Mouse (Mus musculus): Measurements from ENCODE around the gene Tmem53. TPM values are rescaled to one million over a fixed set of nuclear protein-coding genes. Genes with fewer than 3 reads are reported as not detected.
A peak's percentile ranks its signal among the peaks of the same experiment; 100 is the strongest.

Tmem53 gene
- polyA plus RNA-seq, 1 experiment from 2014 or later = 18.2 TPM

GRCm38 (mm10) chr4:117223001-117223400, 28.8 kb upstream of the Tmem53 start:
- Histone ChIP-seq H3K36me3 (no peaks in the 10 kb centered on the region), H3K4me3 (no peak overlapping the region), H3K4me1 (replicated peaks) (peaks cover 8% of the 10 kb centered on the region), H3K4me2 (no peak overlapping the region), H3K9me3 (replicated peaks) (no peaks in the 10 kb centered on the region), H3K27me3 (replicated peaks) (no peaks in the 10 kb centered on the region), H3K27ac (ENCODE audit: poor library complexity, severe bottlenecking) (no peak overlapping the region), H3K9ac (no peak overlapping the region)
- 64% methylated on average over 5 of the region's 5 CpGs for WGBS
- no peak for ATAC-seq (ENCODE audit: insufficient number of reproducible peaks, low FRiP score)

- H3K27ac ChIP-seq (ENCODE audit: poor library complexity, severe bottlenecking) = no peak overlapping the region
These were observed 27.6 kb upstream of the Tmem53 start for GRCm38 (mm10) chr4:117224122-117224521.

GRCm38 (mm10) chr4:117225250-117225649, 26.5 kb upstream of the Tmem53 start:
- no peaks in the 10 kb centered on the region for H3K27me3 ChIP-seq (replicated peaks)
- no peaks in the 10 kb centered on the region for H3K9me3 ChIP-seq (replicated peaks)
- H3K4me3 ChIP-seq = no peak overlapping the region
- no peak overlapping the region for H3K27ac ChIP-seq (ENCODE audit: poor library complexity, severe bottlenecking)
- no peak for ATAC-seq (ENCODE audit: insufficient number of reproducible peaks, low FRiP score)
- no peak overlapping the region for H3K4me2 ChIP-seq
- no peak overlapping the region for H3K9ac ChIP-seq
- H3K4me1 ChIP-seq (replicated peaks) = peaks cover 8% of the 10 kb centered on the region
- no peaks in the 10 kb centered on the region for H3K36me3 ChIP-seq

More at GRCm38 (mm10) chr4:117224122-117224521, 27.6 kb upstream of the Tmem53 start:
- Histone ChIP-seq H3K4me1 (replicated peaks) (peaks cover 8% of the 10 kb centered on the region), H3K9me3 (replicated peaks) (no peaks in the 10 kb centered on the region), H3K36me3 (no peaks in the 10 kb centered on the region), H3K4me3 (no peak overlapping the region), H3K4me2 (no peak overlapping the region), H3K9ac (no peak overlapping the region), H3K27me3 (replicated peaks) (no peaks in the 10 kb centered on the region)
- WGBS = 60% methylated on average over 8 of the region's 8 CpGs
- ATAC-seq (ENCODE audit: insufficient number of reproducible peaks, low FRiP score) = no peak

GRCm38 (mm10) chr4:117229590-117229989, 22.2 kb upstream of the Tmem53 start:
- Histone ChIP-seq H3K27ac (ENCODE audit: poor library complexity, severe bottlenecking) (no peak overlapping the region), H3K9ac (no peak overlapping the region), H3K27me3 (replicated peaks) (no peaks in the 10 kb centered on the region), H3K4me3 (no peak overlapping the region), H3K9me3 (replicated peaks) (no peaks in the 10 kb centered on the region), H3K36me3 (no peaks in the 10 kb centered on the region), H3K4me1 (replicated peaks) (peaks cover 1% of the 10 kb centered on the region; the same call in 1 of the 2 replicates), H3K4me2 (no peak overlapping the region)
- no peak for ATAC-seq (ENCODE audit: insufficient number of reproducible peaks, low FRiP score)
- WGBS = 57% methylated on average over 15 of the region's 15 CpGs

- WGBS = 49% methylated on average over 10 of the region's 10 CpGs
- no peaks in the 10 kb centered on the region for H3K36me3 ChIP-seq
These were observed 21.4 kb upstream of the Tmem53 start for GRCm38 (mm10) chr4:117230331-117230730.

GRCm38 (mm10) chr4:117231208-117231607, 20.5 kb upstream of the Tmem53 start:
- Histone ChIP-seq H3K27ac (ENCODE audit: poor library complexity, severe bottlenecking) (no peak overlapping the region), H3K27me3 (replicated peaks) (0 out of 2 replicates have a peak, but pooled peaks cover 2% of the 10 kb centered on the region), H3K4me2 (no peak overlapping the region), H3K36me3 (no peaks in the 10 kb centered on the region), H3K4me3 (no peak overlapping the region), H3K9ac (no peak overlapping the region), H3K4me1 (replicated peaks) (no peaks in the 10 kb centered on the region), H3K9me3 (replicated peaks) (0 out of 2 replicates have a peak, but pooled peaks cover 1% of the 10 kb centered on the region)
- 86% methylated on average over 2 of the region's 2 CpGs for WGBS
- ATAC-seq (ENCODE audit: insufficient number of reproducible peaks, low FRiP score) = no peak

More at GRCm38 (mm10) chr4:117230331-117230730, 21.4 kb upstream of the Tmem53 start:
- no peak overlapping the region for H3K27ac ChIP-seq (ENCODE audit: poor library complexity, severe bottlenecking)
- ATAC-seq (ENCODE audit: insufficient number of reproducible peaks, low FRiP score) = no peak
- H3K27me3 ChIP-seq (replicated peaks) = 0 out of 2 replicates have a peak, but pooled peaks cover 2% of the 10 kb centered on the region
- no peaks in the 10 kb centered on the region for H3K4me1 ChIP-seq (replicated peaks)
- H3K9ac ChIP-seq = no peak overlapping the region
- no peak overlapping the region for H3K4me2 ChIP-seq
- no peak overlapping the region for H3K4me3 ChIP-seq
- no peaks in the 10 kb centered on the region for H3K9me3 ChIP-seq (replicated peaks)

GRCm38 (mm10) chr4:117234166-117234741, 17.5 kb upstream of the Tmem53 start:
- ATAC-seq (ENCODE audit: insufficient number of reproducible peaks, low FRiP score) = no peak
- Histone ChIP-seq H3K4me3 (no peak overlapping the region), H3K27ac (ENCODE audit: poor library complexity, severe bottlenecking) (no peak overlapping the region), H3K27me3 (replicated peaks) (0 out of 2 replicates have a peak, but pooled peaks cover 2% of the 10 kb centered on the region), H3K9me3 (replicated peaks) (0 out of 2 replicates have a peak, but pooled peaks cover 9% of the 10 kb centered on the region), H3K9ac (no peak overlapping the region), H3K4me2 (no peak overlapping the region), H3K4me1 (replicated peaks) (no peaks in the 10 kb centered on the region), H3K36me3 (no peaks in the 10 kb centered on the region)
- 68% methylated on average over 7 of the region's 7 CpGs for WGBS

- H3K36me3 ChIP-seq = no peaks in the 10 kb centered on the region
- no peaks in the 10 kb centered on the region for H3K4me1 ChIP-seq (replicated peaks)
- WGBS = 50% methylated on average over 4 of the region's 4 CpGs
- no peak overlapping the region for H3K4me3 ChIP-seq
- H3K27me3 ChIP-seq (replicated peaks) = 0 out of 2 replicates have a peak, but pooled peaks cover 2% of the 10 kb centered on the region
- H3K27ac ChIP-seq (ENCODE audit: poor library complexity, severe bottlenecking) = no peak overlapping the region
- H3K9me3 ChIP-seq (replicated peaks) = 0 out of 2 replicates have a peak, but pooled peaks cover 9% of the 10 kb centered on the region
- no peak overlapping the region for H3K4me2 ChIP-seq
- H3K9ac ChIP-seq = no peak overlapping the region
- ATAC-seq (ENCODE audit: insufficient number of reproducible peaks, low FRiP score) = no peak
These were observed 15.9 kb upstream of the Tmem53 start for GRCm38 (mm10) chr4:117235822-117236221.

- Histone ChIP-seq H3K4me1 (replicated peaks) (0 out of 2 replicates have a peak, but pooled peaks cover 8% of the 10 kb centered on the region), H3K4me2 (no peak overlapping the region), H3K27ac (ENCODE audit: poor library complexity, severe bottlenecking) (no peak overlapping the region), H3K27me3 (replicated peaks) (0 out of 2 replicates have a peak, but pooled peaks cover 2% of the 10 kb centered on the region), H3K4me3 (no peak overlapping the region), H3K9ac (no peak overlapping the region), H3K9me3 (replicated peaks) (0 out of 2 replicates have a peak, but pooled peaks cover 9% of the 10 kb centered on the region), H3K36me3 (no peaks in the 10 kb centered on the region)
- WGBS = 46% methylated on average over 2 of the region's 2 CpGs
- no peak for ATAC-seq (ENCODE audit: insufficient number of reproducible peaks, low FRiP score)
These were observed 12.6 kb upstream of the Tmem53 start for GRCm38 (mm10) chr4:117239153-117239552.

GRCm38 (mm10) chr4:117240867-117241266, 10.9 kb upstream of the Tmem53 start:
- H3K9me3 ChIP-seq (replicated peaks) = 0 out of 2 replicates have a peak, but pooled peaks cover 9% of the 10 kb centered on the region
- no peak overlapping the region for H3K27ac ChIP-seq (ENCODE audit: poor library complexity, severe bottlenecking)
- no peak overlapping the region for H3K9ac ChIP-seq
- H3K4me3 ChIP-seq = no peak overlapping the region
- 81% methylated on average over 6 of the region's 6 CpGs for WGBS
- no peaks in the 10 kb centered on the region for H3K27me3 ChIP-seq (replicated peaks)
- H3K4me2 ChIP-seq = no peak overlapping the region
- no peaks in the 10 kb centered on the region for H3K36me3 ChIP-seq
- ATAC-seq (ENCODE audit: insufficient number of reproducible peaks, low FRiP score) = no peak
- 0 out of 2 replicates have a peak, but pooled peaks cover 8% of the 10 kb centered on the region for H3K4me1 ChIP-seq (replicated peaks)

- no peaks in the 10 kb centered on the region for H3K27me3 ChIP-seq (replicated peaks)
- peak overlapping the region; percentile 72 for H3K4me2 ChIP-seq
- WGBS = 77% methylated on average over 1 of the region's 1 CpGs
- no peaks in the 10 kb centered on the region for H3K36me3 ChIP-seq
- H3K4me1 ChIP-seq (replicated peaks) = peaks cover 35% of the 10 kb centered on the region
- H3K9me3 ChIP-seq (replicated peaks) = no peaks in the 10 kb centered on the region
- no peak for ATAC-seq (ENCODE audit: insufficient number of reproducible peaks, low FRiP score)
- H3K4me3 ChIP-seq = 0 out of 2 replicates have a peak overlapping the region, but pooled peaks have one; percentile 71
- no peak overlapping the region for H3K27ac ChIP-seq (ENCODE audit: poor library complexity, severe bottlenecking)
- no peak overlapping the region for H3K9ac ChIP-seq
These were observed 769 bp upstream of the Tmem53 start for GRCm38 (mm10) chr4:117250982-117251381.

Measured in heart, embryonic 12.5 days (tissue).